Mouse (Mus musculus) adrenal gland, postnatal 25 days (tissue): ENCODE results near the gene Sh3glb1. TPM values are rescaled to one million over a fixed set of nuclear protein-coding genes. Genes with fewer than 3 reads are reported as not detected.

Source experiments
- DNase-seq: peaks from one replicate; pipeline ENCODE4 v3.0.0; 2021; ENCODE audit warnings: mixed read lengths
- total RNA-seq: library from RNA; stranded (reverse); gene quantifications from 2 replicates; pipeline ENCODE4 v1.2.3, GENCODE M21; 2021

Sh3glb1 gene
- total RNA-seq, 1 experiment from 2014 or later = 180 TPM

GRCm38 (mm10) chr3:144669944-144670874 lies 49.9 kb downstream of the Sh3glb1 start:
- no peak for DNase-seq

GRCm38 (mm10) chr3:144669457-144669864 lies 50.7 kb downstream of the Sh3glb1 start:
- no peak for DNase-seq

- DNase-seq = no peak
These were observed 51.2 kb downstream of the Sh3glb1 start for GRCm38 (mm10) chr3:144668949-144669348.

GRCm38 (mm10) chr3:144668039-144668438 lies 52.1 kb downstream of the Sh3glb1 start:
- no peak for DNase-seq

- DNase-seq = peak; percentile 52
These were observed 55.5 kb downstream of the Sh3glb1 start for GRCm38 (mm10) chr3:144664363-144665299.

- no peak for DNase-seq
These were observed 56.6 kb downstream of the Sh3glb1 start for GRCm38 (mm10) chr3:144663415-144664093.

GRCm38 (mm10) chr3:144662215-144662852 lies 57.8 kb downstream of the Sh3glb1 start:
- DNase-seq = no peak

- no peak for DNase-seq
These were observed 58.7 kb downstream of the Sh3glb1 start for GRCm38 (mm10) chr3:144661439-144661838.

- DNase-seq = no peak
These were observed 75.9 kb downstream of the Sh3glb1 start for GRCm38 (mm10) chr3:144644202-144644601.

- DNase-seq = peak; percentile 22
These were observed 76.7 kb downstream of the Sh3glb1 start for GRCm38 (mm10) chr3:144643301-144643871.

GRCm38 (mm10) chr3:144642141-144642540 lies 78.0 kb downstream of the Sh3glb1 start:
- DNase-seq = no peak

- DNase-seq = no peak
These were observed 80.1 kb downstream of the Sh3glb1 start for GRCm38 (mm10) chr3:144640033-144640432.

GRCm38 (mm10) chr3:144639387-144639786 lies 80.7 kb downstream of the Sh3glb1 start:
- DNase-seq = no peak

GRCm38 (mm10) chr3:144638110-144638509 lies 82.0 kb downstream of the Sh3glb1 start:
- DNase-seq = no peak

- DNase-seq = no peak
These were observed 84.9 kb downstream of the Sh3glb1 start for GRCm38 (mm10) chr3:144635236-144635635.

Other genes starting within 250 kb of the Sh3glb1 start
- 12.9 and 19.5 TPM in 2 replicates for gene Hs2st1, start 150.2 kb downstream of the Sh3glb1 start, total RNA-seq
- gene Selenof, start 150.0 kb downstream of the Sh3glb1 start, total RNA-seq = 249 and 324 TPM in 2 replicates
- 9.2 TPM in 2 replicates for gene Clca3a1, start 40.6 kb upstream of the Sh3glb1 start, total RNA-seq
- gene Clca3a2, start 99.2 kb upstream of the Sh3glb1 start, total RNA-seq = not detected in 2 replicates
- gene Clca3b, start 129.0 kb upstream of the Sh3glb1 start, total RNA-seq = not detected in 2 replicates
- not detected in 2 replicates for gene Clca4b, start 212.2 kb upstream of the Sh3glb1 start, total RNA-seq